Mouse (Mus musculus) adipocyte (in vitro differentiated cells): ENCODE measurements at regions not wholly inside any gene's neighbourhood (a gene's known extent, or its start where the extent isn't known, plus 50 kb on each side); places are given as distances from the start of the nearest gene placed in this dataset.

Experiments used
- DNase-seq: peaks from one replicate; pipeline ENCODE4 v3.0.0-alpha.2; 2016; ENCODE audit warnings: low spot score

DNA sequence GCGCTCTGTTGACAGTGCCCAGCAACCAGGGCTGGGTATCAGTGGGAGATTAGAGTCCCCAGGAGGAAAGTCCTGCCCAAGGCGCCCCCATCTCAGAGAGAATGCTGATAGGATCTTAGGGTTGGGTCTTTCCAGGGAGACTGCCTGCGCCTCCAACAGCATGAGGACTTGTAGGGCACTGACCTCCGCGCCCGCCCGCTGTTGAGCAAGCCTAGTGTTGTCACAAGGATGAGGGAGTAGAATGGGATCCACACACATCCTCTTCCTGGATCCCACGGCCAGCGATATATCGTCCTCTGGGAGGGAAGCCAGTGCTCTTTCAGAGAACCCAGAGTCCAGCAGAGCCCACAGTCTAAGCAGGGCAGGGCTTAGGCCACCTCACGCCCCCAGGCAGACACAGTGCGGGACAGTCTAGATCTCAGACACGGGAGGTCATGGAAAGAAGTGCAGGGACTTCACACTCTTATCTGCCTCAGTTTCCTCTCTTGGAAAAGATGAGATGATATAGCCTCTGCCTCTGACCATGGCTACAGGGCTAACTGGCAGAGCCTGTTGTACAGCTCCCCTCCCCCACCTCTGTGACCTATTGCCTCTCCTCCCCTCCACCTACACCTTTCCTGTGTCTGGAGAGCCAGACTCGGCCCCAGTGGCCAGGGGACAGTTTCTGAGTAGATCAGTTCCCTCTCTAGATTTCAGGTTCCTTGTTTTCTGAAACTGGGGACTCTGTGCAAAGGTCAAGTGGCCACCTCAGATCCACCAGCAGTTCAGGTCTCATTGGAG is 52.0 kb upstream of the Dusp5 start:
- no peak for DNase-seq

- peak; percentile 35 for DNase-seq
Measured at GRCm38 (mm10) chr19:53469256-53469655, 59.7 kb upstream of the Dusp5 start.

- no peak for DNase-seq
Measured at GRCm38 (mm10) chr19:53464681-53465080, 64.2 kb upstream of the Dusp5 start.

DNA sequence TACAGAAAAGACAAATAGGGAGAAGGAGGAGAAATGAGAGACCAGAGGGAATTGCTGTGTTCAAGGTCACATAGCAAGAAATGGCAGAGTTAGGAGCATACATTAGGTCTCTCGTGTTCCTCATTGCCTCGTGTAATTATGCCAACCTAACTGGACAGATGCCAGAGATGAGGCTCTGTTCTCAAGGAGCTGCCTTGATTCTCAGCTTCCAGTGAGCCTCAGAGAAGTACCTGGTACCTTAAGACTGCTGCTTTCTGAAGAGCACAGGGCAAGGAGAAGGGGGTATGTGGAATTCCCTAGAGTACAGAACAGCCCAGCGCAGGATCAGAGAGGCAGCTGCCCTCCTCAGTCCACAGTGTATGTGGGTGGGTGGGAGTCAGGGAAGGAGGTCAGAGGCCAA is 64.8 kb upstream of the Dusp5 start:
- DNase-seq, result no peak

GRCm38 (mm10) chr19:53461025-53462015 is 67.6 kb upstream of the Dusp5 start:
- DNase-seq, result peak; percentile 82

GRCm38 (mm10) chr19:53460312-53461024 is 68.4 kb upstream of the Dusp5 start:
- no peak for DNase-seq

DNA sequence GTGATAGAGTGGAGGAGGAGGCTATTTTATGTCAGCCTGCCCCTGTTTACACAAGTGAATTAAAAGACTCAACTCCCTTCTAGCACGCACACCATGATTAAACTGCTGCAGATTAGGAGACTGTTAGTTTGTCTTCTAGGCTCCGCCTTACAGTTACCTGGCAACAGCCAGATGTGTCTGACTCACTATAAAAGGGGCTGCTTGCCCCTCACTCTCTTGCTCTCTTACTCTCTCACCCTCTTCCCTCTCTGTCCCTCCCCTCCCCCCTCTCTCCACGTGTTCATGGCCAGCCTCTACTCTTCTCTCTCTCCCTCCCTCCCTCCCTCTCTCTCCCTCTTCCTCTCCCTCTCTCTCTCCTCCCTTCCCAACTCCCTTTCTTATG is 69.0 kb upstream of the Smndc1 start:
- no peak for DNase-seq

DNA sequence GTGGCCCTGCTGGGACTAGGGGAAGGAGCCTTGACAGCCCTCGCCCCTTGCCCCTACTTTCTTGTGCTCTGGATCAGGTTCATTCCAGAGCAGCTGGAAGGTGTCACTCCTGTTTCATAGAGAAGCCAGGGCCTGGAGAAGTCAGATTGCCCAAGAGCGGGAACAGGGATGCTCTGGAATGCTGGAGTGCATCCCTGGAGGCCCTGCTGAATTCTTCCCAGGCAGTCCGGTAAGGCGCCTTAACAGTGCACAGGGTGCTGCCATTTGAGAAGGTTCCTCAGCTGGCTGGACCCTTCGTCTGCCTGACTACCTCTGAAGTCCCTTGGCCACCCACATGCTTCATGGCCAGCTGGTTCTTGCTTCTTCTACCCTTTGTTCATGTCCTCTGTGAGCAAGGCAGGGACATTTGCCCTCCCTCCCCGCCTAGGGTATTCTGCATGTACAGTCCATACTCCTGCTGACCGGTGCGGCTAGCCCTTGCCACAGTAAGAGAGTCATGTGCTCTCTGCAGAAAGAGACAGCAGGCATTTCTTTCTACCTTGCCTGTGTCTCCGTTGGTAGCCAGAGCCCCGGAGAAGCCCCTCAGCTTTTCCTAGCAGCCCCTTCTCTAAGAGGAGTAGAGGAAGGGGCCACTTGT is 68.5 kb upstream of the Smndc1 start:
- no peak for DNase-seq

GRCm38 (mm10) chr19:53456681-53457080 is 66.3 kb upstream of the Smndc1 start:
- DNase-seq, result peak; percentile 67

- no peak for DNase-seq
Measured at GRCm38 (mm10) chr19:53454571-53454970, 64.2 kb upstream of the Smndc1 start.

DNA sequence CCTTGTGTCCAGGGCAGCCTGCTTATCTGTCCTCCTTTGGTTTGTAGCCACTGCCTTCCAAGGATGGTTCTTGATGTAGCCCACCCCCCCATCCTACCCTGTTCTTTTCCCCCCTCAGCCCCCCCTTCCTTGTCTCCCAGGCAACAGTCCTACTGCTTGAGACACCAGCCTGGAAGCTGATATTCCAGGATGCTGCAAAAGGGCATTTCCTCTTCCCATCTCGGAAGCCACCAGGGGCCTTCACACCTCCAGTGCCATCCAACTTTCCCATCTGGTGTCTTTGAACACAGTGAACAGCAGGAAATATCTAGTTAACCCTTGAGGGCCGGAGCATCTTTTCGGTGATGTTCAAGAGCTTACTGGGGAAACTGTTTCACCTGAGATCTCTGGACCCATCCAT is 63.7 kb upstream of the Smndc1 start:
- no peak for DNase-seq

- no peak for DNase-seq
Measured at GRCm38 (mm10) chr19:53453317-53453947, 63.1 kb upstream of the Smndc1 start.

DNA sequence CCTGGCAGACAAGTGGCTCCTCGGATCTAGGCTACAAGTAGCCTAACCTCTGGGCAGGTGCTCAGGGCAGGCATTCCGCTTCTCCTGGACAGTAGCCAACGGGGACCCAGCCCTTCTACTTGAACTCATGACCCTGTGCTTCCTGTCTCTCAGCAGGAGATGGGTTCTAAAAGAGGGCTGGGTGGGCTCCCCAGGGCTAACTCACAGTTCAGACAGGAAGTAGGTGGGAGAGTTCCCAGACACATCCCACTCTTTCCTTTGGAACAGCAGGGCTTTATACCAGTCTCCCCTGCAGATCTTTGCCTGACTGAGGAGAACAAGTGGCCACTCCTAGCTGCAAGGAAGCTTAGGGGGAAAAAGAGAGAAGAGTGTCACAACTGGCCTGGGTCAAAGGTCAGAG is 62.0 kb upstream of the Smndc1 start:
- DNase-seq, result no peak

DNA sequence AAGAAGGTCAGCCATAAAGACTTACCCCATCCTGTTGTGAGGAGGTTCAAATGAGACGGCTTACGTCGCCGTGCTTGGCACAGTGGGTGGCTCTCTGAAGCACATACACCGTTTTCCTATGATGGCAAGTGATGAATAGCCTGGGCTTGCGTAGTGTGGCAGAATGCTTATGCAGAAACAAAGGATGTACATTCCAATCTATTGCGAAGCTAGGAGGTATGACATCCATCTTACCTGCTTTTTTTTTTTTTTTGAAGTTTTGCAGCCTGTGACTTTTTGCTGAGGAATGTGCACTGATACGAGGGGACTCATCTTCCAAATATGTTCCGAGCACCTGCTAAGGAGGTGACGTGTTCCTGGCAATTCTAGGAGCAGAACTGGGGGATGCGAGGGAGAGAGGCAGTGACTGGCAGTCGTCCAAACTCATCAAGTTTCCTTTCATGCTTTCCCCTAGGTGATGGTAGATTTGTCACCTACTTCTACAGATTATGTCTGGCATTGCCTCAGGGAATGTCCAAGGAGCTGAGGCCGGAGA is 61.1 kb upstream of the Smndc1 start:
- no peak for DNase-seq

DNA sequence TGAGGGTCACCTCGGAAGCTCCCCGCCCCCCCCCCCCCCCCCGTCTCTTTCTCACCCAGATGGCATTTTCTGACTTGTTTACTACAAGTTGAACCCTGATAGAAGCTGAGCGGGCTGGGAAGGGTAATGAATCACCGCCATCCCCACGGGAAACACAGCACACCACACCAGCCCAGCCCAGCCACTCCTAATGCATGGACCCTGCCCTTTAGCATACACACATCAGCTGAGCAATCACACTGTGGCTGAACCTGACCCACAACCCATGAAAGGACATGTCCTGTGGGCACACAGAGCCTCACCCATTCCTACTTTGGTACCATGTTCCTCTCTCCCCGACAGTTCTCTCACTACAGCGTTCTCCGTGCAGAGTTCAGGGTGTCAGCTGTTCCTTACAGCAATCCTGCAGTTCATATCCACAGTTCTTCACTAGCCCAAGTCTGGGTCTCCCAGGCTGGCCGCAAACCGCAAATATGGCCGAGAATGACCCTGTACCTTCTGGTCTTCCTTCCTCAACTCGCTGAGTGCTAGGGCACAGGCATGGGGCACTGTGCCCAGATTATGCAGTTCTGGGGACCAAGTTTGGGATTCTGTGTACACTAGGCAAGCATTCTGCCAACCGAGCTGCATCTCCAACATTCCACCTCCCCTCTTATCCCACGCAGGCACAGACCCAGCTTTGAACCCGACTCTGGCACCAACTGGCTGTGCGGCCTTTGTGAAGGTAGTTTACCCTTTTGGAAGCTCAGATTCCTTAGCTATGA is 60.4 kb upstream of the Smndc1 start:
- peak; percentile 59 for DNase-seq

DNA sequence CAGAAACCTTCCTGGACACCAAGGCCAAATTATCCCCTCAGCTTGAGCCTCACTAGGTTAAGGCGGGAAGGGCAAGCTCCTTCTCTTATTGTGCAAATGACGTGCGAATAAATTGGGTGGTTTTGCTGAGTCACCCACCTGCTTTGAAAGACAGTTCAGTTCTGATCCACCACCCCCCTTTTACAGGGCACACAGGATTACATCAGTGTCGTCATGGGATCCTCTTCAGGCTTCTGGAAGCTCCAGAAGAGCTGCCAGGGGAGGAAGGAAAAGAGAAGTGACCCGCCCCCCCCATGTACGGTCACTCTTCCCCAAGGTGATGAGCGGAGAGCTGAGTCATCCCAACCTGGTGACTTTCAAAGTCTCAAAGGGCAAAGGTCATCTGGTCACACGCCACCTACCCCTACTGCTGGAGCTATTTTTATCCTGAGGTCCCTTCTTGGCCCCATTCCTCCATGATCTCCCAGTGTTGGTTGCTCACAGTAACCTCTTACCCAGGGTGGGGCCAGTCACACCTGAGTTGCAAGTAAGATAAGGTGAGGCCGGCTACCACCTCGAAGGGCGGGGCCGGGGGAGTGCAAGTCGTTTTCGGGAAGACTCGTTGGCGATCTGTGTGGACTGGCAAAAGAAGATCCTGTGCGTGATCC is 58.9 kb upstream of the Smndc1 start:
- no peak for DNase-seq

DNA sequence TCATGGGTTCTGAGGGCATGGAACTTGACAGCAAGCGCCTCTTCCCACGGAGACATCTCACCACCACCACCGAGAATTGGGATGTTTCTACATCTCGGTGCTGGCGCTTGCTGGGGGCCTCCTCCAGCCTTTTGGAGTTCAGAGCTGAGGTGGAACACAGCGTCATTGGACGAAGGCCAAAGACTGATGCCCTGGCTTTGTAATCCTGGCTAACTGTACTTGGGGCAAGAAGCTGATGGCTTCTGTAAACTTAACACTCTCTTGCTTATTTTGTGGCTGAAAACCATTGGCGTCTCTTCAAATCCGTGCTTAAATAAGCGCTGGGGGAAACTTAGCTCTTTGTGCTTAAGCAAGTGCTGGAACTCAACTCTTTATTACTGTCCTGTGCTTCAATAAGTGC is 57.8 kb upstream of the Smndc1 start:
- DNase-seq, result peak; percentile 61

- peak; percentile 43 for DNase-seq
Measured at GRCm38 (mm10) chr19:53447754-53448153, 57.4 kb upstream of the Smndc1 start.

- no peak for DNase-seq
Measured at GRCm38 (mm10) chr19:53446216-53446615, 55.8 kb upstream of the Smndc1 start.

DNA sequence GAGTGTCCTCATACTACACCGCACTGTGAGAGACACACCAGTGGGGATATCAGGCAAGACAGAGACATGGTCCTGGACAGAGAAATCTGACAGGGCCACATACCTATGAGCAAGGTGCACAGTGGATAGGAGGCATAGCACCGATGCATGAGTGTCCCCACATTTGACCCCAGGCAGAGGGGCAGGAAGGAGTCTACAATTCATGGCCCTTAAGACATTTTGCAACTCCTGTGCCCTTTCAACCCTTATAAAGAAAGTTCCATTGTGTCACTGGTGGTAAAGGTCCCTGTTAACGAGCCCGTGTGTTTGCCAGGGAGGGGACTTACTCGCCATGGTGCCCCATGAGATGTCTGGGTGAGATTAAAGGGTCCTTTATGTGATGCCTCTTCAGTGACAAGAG is 54.3 kb upstream of the Smndc1 start:
- DNase-seq, result no peak
